Mouse (Mus musculus): ENCODE measurements around the gene Orm2. TPM values are rescaled to one million over a fixed set of nuclear protein-coding genes. Genes with fewer than 3 reads are reported as not detected.

Orm2 gene
- 2.6 and 2.9 TPM in 2 replicates for total RNA-seq (2023)

GRCm38 (mm10) chr4:63362150-63362549, at the start of gene Orm2:
Gene Orm2, plus strand, starts transcription at chr4:63362449.

GRCm38 (mm10) chr4:63344295-63344694, 18.0 kb upstream of the Orm2 start, which contains the start of gene Orm1:
Gene Orm1, plus strand, starts transcription at chr4:63344560.

GRCm38 (mm10) chr4:63355877-63356665, 6.2 kb upstream of the Orm2 start, which contains the start of gene Orm3:
Gene Orm3, plus strand, starts transcription at chr4:63356162.

GRCm38 (mm10) chr4:63403040-63403959, 41.1 kb downstream of the Orm2 start, which contains the start of gene Akna:
Gene Akna, minus strand, starts transcription at chr4:63403354.

Other genes starting within 250 kb of the Orm2 start
- gene Ambp, start 207.7 kb upstream of the Orm2 start, total RNA-seq (2023), result not detected in 2 replicates
- gene Kif12, start 190.3 kb upstream of the Orm2 start, total RNA-seq (2023), result not detected in 2 replicates
- gene Col27a1, start 148.4 kb upstream of the Orm2 start, total RNA-seq (2023), result 0.57 and 0.63 TPM in 2 replicates
- gene Orm1, start 17.9 kb upstream of the Orm2 start, total RNA-seq (2023), result 25.3 and 41.7 TPM in 2 replicates
- not detected in 2 replicates for gene Orm3, start 6.3 kb upstream of the Orm2 start, total RNA-seq (2023)
- gene Akna, start 40.9 kb downstream of the Orm2 start, total RNA-seq (2023), result 260 and 309 TPM in 2 replicates
- 0.95 and 1.4 TPM in 2 replicates for gene Whrn, start 133.5 kb downstream of the Orm2 start, total RNA-seq (2023)
- 143 and 167 TPM in 2 replicates for gene Atp6v1g1, start 182.3 kb downstream of the Orm2 start, total RNA-seq (2023)
- gene Tmem268, start 196.3 kb downstream of the Orm2 start, total RNA-seq (2023), result 22.0 and 29.3 TPM in 2 replicates
- not detected in 2 replicates for gene Gm11213, start 242.8 kb downstream of the Orm2 start, total RNA-seq (2023)